Mouse (Mus musculus) heart, embryonic 13.5 days (tissue): ENCODE measurements around the gene AU018091. TPM values are rescaled to one million over a fixed set of nuclear protein-coding genes. Genes with fewer than 3 reads are reported as not detected.

Source experiments
- ATAC-seq: fragments of 200-750 bp; cut with Nextera tagmentation; 2 replicates; pipeline ENCODE4 v1.8.0; 2017; ENCODE audit warnings: moderate TSS enrichment; ENCODE audit not compliant: insufficient number of reproducible peaks, low FRiP score, low TSS enrichment; ENCODE audit errors: extremely low read depth
- H3K27ac ChIP-seq: fragments of 300-500 bp; sonication (generic); replicated peaks from 2 replicates; pipeline ENCODE4 v1.5.1; 2015; ENCODE audit warnings: moderate library complexity, mild to moderate bottlenecking, inconsistent platforms
- H3K27me3 ChIP-seq: fragments of 300-500 bp; sonication (generic); replicated peaks from 2 replicates; pipeline ENCODE4 v1.6.1; 2015; ENCODE audit warnings: mild to moderate bottlenecking, inconsistent platforms
- H3K36me3 ChIP-seq: fragments of 300-500 bp; sonication (generic); 2 replicates; pipeline ENCODE4 v1.6.1; 2015; ENCODE audit warnings: mild to moderate bottlenecking, inconsistent platforms
- H3K4me1 ChIP-seq: fragments of 300-500 bp; sonication (generic); 2 replicates; pipeline ENCODE4 v1.6.1; 2015; ENCODE audit warnings: inconsistent platforms
- H3K4me2 ChIP-seq: fragments of 300-500 bp; sonication (generic); 2 replicates; pipeline ENCODE4 v1.6.1; 2015; ENCODE audit warnings: inconsistent platforms, mild to moderate bottlenecking, moderate library complexity
- H3K4me3 ChIP-seq: fragments of 300-500 bp; sonication (generic); 2 replicates; pipeline ENCODE4 v1.5.1; 2015; ENCODE audit warnings: moderate library complexity, mild to moderate bottlenecking, inconsistent platforms
- H3K9ac ChIP-seq: fragments of 300-500 bp; sonication (generic); 2 replicates; pipeline ENCODE4 v1.6.1; 2015; ENCODE audit warnings: inconsistent platforms, mild to moderate bottlenecking, moderate library complexity
- H3K9me3 ChIP-seq: fragments of 300-500 bp; sonication (generic); 2 replicates; pipeline ENCODE4 v1.6.1; 2016; ENCODE audit warnings: inconsistent platforms
- WGBS: fragments of 180-500 bp; shearing (Covaris S2); methylation state at CpG from one replicate; pipeline ENCODE4 v1.1.7; 2015; ENCODE audit warnings: mixed read lengths; 5-methylcytosine and 5-hydroxymethylcytosine counted together
- polyA plus RNA-seq: library from polyadenylated mRNA; unstranded; fragments of >200 nt; fragmentation: Nextera tagmentation; extraction: Ambion mirVana; gene quantifications from 2 replicates; pipeline ENCODE4 v1.2.1, GENCODE M21; 2015

The AU018091 gene
- polyA plus RNA-seq, result not detected in 2 replicates

DNA sequence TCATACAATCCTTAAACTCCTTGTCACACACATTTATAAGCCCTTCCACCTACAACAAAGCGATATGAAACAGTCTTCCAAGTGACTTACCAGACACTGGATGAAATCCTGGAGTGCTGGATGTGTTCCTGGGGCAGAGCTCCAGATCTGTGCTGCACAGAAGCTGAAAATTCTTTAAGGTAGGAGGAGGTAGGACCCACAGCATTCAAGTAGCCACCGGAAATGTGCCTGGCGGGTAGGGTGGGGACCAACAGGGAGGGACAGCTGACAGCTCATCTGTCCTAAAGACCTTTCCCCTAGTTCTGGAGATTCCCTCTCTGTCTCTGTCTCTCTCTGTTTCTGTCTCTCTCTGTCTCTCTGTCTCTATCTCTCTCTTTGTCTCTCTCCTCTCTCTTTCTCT, at the start of gene AU018091:
Gene AU018091 (minus strand): TSS at position 279 of the 400 bp plus-strand sequence.
- H3K9ac ChIP-seq, result no peak within 1 kb of the TSS
- no peaks in the 10 kb centered on the region for H3K4me1 ChIP-seq
- 59% methylated on average over 3 of the region's 3 CpGs for WGBS
- H3K27me3 ChIP-seq, result no peaks in the 10 kb centered on the region
- H3K36me3 ChIP-seq, result no peaks in the 10 kb centered on the region
- no peak within 1 kb of the TSS for H3K27ac ChIP-seq
- H3K9me3 ChIP-seq, result no peaks in the 10 kb centered on the region
- no peak for ATAC-seq
- H3K4me2 ChIP-seq, result no peak within 1 kb of the TSS
- H3K4me3 ChIP-seq, result no peak within 1 kb of the TSS

DNA sequence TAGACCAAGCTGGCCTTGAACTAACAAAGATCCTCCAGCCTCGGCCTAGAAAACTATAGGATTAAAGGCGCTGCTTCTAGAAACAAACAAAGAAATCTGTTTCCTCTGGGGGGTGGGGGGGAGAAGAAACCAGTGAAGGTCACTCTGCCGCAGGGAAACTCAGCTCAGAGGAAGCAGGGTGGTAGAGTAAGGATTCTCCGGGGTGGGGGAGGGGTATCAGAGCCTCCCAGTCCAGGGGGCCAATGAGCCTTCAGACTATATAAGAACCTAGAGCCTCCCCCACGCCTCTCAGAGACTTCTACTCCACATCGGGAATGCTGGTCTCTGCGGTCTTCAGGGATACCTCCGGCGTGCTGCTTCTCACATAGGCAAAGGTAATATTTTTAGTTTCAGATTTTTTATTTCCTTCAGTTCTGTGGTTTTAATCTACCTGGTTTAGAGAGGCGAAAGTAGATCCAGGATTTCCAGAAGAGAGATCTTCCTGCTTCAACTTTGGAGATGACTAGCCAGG, 48.6 kb upstream of the AU018091 start:
- no peak for ATAC-seq
- 18% methylated on average over 10 of the region's 10 CpGs for WGBS
- no peak overlapping the region for H3K4me3 ChIP-seq
- peaks cover 41% of the 10 kb centered on the region for H3K27me3 ChIP-seq
- H3K36me3 ChIP-seq, result no peaks in the 10 kb centered on the region
- H3K4me2 ChIP-seq, result no peak overlapping the region
- H3K27ac ChIP-seq, result no peak overlapping the region
- no peaks in the 10 kb centered on the region for H3K9me3 ChIP-seq
- no peak overlapping the region for H3K9ac ChIP-seq
- H3K4me1 ChIP-seq, result no peaks in the 10 kb centered on the region

DNA sequence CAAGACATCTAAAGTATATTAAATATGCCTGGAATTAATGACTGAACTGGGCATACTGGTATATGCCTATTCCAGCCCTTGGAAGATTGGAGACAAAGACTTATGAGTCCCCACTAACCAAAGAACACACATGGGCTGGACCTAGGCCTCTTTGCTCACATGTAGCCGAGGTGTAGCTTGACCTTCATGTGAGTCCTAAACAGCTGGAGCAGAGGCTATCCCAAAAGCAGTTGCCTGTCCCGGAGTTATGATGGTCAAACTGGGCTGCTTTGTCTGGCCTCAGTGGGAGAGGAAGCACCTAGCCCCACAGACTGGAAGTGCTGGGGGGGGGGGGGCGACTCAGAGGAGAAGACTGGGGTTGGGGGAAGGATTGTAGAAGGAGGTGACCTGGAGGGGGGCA, 47.3 kb upstream of the AU018091 start:
- Histone ChIP-seq H3K4me3 (no peak overlapping the region), H3K9ac (no peak overlapping the region), H3K27me3 (peaks cover 40% of the 10 kb centered on the region), H3K27ac (no peak overlapping the region), H3K4me1 (no peaks in the 10 kb centered on the region), H3K9me3 (no peaks in the 10 kb centered on the region), H3K4me2 (no peak overlapping the region), H3K36me3 (no peaks in the 10 kb centered on the region)
- no peak for ATAC-seq
- 64% methylated on average over 3 of the region's 3 CpGs for WGBS

DNA sequence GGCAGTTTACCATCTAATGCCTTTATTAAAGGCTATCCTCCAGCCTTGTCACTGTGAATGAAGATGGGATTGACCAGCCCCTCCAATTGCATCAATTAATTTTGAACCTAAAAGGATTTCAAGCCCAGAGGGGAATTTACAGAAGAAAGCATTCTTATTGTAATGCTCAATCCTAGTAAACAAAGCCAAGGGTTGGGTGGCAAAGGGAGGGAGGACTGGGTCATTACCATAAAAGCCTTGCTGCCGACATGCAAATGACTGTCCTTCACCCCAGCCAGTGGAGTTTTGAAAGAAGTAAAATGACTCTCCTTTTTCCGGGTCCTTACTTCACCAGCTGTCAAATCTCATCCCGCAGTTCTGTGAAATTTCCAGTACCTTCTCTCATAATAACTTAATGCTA, 44.6 kb upstream of the AU018091 start:
- no peak overlapping the region for H3K27ac ChIP-seq
- WGBS, result 31% methylated on average over 3 of the region's 3 CpGs
- no peaks in the 10 kb centered on the region for H3K4me1 ChIP-seq
- ATAC-seq, result no peak
- no peaks in the 10 kb centered on the region for H3K9me3 ChIP-seq
- no peak overlapping the region for H3K9ac ChIP-seq
- H3K4me3 ChIP-seq, result no peak overlapping the region
- H3K27me3 ChIP-seq, result peaks cover 13% of the 10 kb centered on the region
- H3K4me2 ChIP-seq, result no peak overlapping the region
- no peaks in the 10 kb centered on the region for H3K36me3 ChIP-seq

DNA sequence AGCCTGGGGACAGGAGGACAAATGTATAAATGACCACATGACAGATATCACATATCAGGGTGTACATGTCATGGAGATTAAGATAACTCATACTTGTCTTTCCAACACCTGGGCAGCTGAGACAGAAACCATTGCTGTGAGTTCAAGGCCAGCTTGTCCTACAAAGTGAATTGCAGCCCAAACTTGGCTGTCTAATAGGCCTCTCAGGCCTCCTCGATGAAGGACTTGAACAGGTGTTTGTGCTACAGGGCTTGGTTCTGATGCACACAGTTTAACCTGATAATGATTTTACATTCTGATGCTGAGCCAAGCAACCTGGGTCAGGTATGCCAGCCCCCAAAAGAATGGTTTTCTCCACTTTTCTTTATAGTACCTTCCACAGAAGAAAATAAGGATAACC, 44.2 kb upstream of the AU018091 start:
- Histone ChIP-seq H3K9ac (no peak overlapping the region), H3K9me3 (no peaks in the 10 kb centered on the region), H3K4me2 (no peak overlapping the region), H3K36me3 (no peaks in the 10 kb centered on the region), H3K4me1 (no peaks in the 10 kb centered on the region), H3K27me3 (peaks cover 9% of the 10 kb centered on the region), H3K27ac (no peak overlapping the region), H3K4me3 (no peak overlapping the region)
- WGBS, result 61% methylated on average over 1 of the region's 1 CpGs
- no peak for ATAC-seq

DNA sequence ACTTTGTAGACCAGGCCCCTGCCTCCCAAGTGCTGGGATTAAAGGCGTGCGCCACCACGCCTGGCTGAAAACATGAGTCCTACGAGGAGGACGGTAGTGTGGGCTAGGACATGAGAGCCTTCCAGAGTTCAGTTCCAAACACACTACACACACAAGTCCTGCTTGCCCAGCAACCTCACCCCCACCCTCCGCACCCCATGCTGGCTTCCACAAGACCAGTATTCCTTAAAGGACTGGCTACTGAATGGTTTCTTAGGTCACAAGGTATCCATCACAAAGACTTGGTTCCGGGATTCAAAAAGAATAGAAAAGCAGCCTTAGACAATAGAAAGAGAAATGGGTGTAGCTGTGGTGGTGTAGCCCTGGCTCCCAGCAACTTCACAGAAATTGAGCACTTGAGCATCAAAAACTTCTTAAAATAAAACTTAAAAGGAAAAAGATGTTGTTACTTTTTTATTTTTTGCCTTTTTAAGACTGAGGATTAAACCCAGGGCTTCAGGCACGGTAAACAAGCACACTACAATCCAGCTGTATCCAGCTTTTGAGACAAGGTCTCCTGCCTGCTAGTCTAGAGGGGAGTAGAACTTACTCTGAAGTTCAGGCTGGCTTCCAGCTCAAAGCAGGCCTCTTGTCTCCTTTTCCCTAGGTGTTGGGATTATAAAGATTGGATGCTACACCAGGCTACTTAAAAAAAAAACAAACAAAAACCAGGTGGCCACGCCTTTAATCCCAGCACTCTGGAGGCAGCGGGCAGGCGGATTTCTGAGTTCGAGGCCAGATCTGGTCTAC, 43.2 kb upstream of the AU018091 start:
- no peak for ATAC-seq
- Histone ChIP-seq H3K4me3 (no peak overlapping the region), H3K36me3 (no peaks in the 10 kb centered on the region), H3K4me1 (no peaks in the 10 kb centered on the region), H3K27ac (no peak overlapping the region), H3K9me3 (no peaks in the 10 kb centered on the region), H3K27me3 (no peaks in the 10 kb centered on the region), H3K4me2 (no peak overlapping the region), H3K9ac (no peak overlapping the region)
- WGBS, result 68% methylated on average over 12 of the region's 12 CpGs

DNA sequence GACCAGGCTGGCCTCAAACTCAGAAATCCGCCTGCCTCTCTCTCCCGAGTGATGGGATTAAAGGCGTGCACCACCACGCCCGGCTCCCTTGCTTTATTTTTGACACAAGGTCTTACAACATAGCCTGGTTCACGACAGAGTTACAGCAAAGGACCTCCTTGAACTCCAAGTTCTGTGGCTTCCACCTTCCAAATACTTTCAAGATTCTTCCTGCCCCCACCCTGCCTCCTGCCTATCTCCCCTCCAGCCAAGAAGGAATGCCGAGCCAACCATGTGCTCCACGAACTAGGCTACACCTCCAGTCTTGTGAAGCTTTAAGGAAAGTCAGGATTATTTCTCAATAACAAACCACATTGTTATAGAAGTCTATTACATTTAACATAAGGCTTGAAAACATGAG, 42.5 kb upstream of the AU018091 start:
- no peak for ATAC-seq
- WGBS, result 70% methylated on average over 8 of the region's 8 CpGs

DNA sequence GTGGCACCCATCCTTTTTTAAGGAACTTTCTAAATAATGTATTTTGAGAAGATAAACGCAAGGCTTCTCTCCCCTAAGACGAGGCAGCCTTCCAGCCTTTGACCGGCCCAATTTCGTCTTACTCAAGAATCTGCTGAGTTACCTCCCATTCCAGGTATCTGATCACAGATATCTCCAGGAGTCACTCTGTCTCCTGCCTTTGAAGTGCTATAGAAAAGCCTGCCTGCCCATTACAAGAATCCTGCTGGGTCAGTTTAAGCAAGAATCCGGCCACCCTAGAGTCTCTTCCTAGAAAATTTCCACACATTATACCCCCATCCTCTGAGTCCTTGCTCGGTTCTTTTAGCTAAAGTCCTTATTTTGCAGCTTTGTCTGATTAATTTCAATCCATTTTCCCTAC, 41.6 kb upstream of the AU018091 start:
- Histone ChIP-seq H3K27me3 (no peaks in the 10 kb centered on the region), H3K9ac (no peak overlapping the region), H3K27ac (no peak overlapping the region), H3K4me3 (no peak overlapping the region), H3K4me1 (no peaks in the 10 kb centered on the region), H3K4me2 (no peak overlapping the region), H3K9me3 (no peaks in the 10 kb centered on the region), H3K36me3 (no peaks in the 10 kb centered on the region)
- 38% methylated on average over 6 of the region's 6 CpGs for WGBS
- no peak for ATAC-seq

More for the DNA sequence above, 42.5 kb upstream of the AU018091 start:
- Histone ChIP-seq H3K27ac (no peak overlapping the region), H3K4me1 (no peaks in the 10 kb centered on the region), H3K4me3 (no peak overlapping the region), H3K36me3 (no peaks in the 10 kb centered on the region), H3K9me3 (no peaks in the 10 kb centered on the region), H3K4me2 (no peak overlapping the region), H3K9ac (no peak overlapping the region), H3K27me3 (no peaks in the 10 kb centered on the region)

DNA sequence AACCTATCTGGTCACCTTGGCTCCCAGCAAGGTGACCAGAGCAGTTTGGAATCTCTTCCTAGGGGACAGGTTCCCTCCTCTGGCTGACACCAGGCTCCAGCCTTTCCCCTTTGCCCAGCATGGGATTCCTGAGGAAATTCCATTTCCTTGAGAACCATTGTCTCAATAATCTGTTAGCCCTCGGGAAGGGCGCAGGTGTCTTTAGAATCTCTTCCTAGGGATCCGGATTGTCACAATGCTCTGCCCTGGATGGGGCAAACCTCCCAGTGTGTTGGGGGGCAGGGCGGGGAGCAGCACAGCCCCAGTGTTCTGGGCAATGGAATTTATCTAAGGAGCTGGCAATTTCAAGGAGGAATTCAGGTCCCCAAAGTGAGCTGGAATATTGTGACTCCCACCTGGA, 37.5 kb upstream of the AU018091 start:
- Histone ChIP-seq H3K9ac (no peak overlapping the region), H3K9me3 (no peaks in the 10 kb centered on the region), H3K4me1 (peaks cover 7% of the 10 kb centered on the region), H3K27me3 (no peaks in the 10 kb centered on the region), H3K27ac (no peak overlapping the region), H3K36me3 (no peaks in the 10 kb centered on the region), H3K4me2 (no peak overlapping the region), H3K4me3 (no peak overlapping the region)
- 26% methylated on average over 4 of the region's 4 CpGs for WGBS
- ATAC-seq, result no peak

DNA sequence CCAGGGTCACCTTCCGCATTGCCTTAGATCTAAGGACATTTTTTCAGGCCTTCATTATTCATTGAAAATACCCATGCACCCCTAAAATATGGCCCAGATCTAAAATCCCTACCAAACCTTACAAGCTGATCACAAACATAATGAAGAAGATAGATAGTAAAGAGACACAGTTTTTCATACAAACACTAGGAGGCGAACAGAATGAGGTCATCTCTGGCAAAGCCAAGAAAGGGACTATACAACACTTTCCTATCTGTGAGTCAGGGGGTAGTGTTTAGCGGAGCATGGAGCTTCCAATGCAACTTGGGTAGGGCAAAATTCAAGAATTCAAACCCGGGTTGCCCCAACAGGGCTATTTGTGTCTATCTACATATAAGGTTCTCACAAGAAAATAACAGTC, 35.6 kb upstream of the AU018091 start:
- Histone ChIP-seq H3K36me3 (no peaks in the 10 kb centered on the region), H3K4me2 (no peak overlapping the region), H3K9me3 (no peaks in the 10 kb centered on the region), H3K4me3 (no peak overlapping the region), H3K4me1 (peaks cover 12% of the 10 kb centered on the region), H3K27me3 (no peaks in the 10 kb centered on the region), H3K27ac (no peak overlapping the region), H3K9ac (no peak overlapping the region)
- ATAC-seq, result no peak
- 72% methylated on average over 4 of the region's 4 CpGs for WGBS

DNA sequence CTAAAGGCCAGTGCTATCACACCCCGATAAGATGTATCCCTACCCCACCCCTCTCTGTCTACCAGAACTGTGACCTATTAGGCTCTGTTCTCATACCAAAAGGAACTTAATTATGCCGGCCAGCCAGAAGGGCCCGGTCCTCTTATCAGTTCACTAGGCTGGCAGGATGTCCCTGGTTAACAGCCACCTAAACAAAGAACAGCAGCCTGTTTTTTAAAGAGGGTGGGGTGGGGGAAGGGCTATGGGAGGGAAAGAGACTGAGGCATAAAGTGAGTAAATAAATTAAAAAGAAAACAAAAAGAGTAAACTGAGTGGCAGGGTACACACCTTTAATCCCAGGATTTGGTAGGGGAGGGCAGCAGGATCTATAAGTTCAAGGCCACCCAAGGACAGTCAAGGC, 34.9 kb upstream of the AU018091 start:
- Histone ChIP-seq H3K4me3 (no peak overlapping the region), H3K36me3 (no peaks in the 10 kb centered on the region), H3K4me1 (peaks cover 12% of the 10 kb centered on the region), H3K9ac (0 out of 2 replicates have a peak overlapping the region, but pooled peaks have one; percentile 24), H3K27me3 (no peaks in the 10 kb centered on the region), H3K4me2 (no peak overlapping the region), H3K27ac (no peak overlapping the region), H3K9me3 (no peaks in the 10 kb centered on the region)
- ATAC-seq, result no peak
- 5% methylated on average over 3 of the region's 3 CpGs for WGBS

DNA sequence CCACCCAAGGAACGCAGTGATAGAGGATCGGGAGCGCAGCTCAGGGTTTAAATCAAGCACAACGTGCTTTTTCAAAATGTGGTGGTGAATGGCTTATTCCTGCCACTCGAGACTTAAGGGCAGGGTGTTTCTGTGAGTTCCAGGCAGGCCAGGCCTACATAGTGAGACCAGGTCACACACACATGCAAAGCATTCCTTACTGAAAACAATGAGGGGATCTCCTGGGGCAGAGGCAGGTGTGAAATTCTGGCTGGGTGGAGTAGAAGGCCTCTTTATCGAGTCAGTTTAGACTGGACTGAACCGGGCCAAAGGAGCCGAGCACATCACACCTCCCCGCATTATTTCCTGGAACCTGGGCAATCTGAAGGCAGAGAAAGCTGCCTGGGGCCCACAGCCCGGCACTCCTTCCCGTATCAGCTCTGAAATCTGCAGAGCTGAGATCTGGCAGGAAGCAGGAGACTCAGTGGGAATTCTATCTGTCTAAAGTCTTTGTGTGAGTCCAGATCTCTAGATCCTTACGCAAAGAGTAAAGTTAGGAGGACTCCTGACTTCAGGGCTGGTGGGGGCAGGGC, 32.2 kb upstream of the AU018091 start:
- H3K27me3 ChIP-seq, result no peaks in the 10 kb centered on the region
- peaks cover 12% of the 10 kb centered on the region for H3K4me1 ChIP-seq
- no peak overlapping the region for H3K4me2 ChIP-seq
- no peak overlapping the region for H3K4me3 ChIP-seq
- H3K27ac ChIP-seq, result no peak overlapping the region
- 20% methylated on average over 12 of the region's 12 CpGs for WGBS
- ATAC-seq, result no peak
- no peaks in the 10 kb centered on the region for H3K36me3 ChIP-seq
- no peak overlapping the region for H3K9ac ChIP-seq
- no peaks in the 10 kb centered on the region for H3K9me3 ChIP-seq
